Mouse (Mus musculus): ENCODE measurements around the gene Ecsit. TPM values are rescaled to one million over a fixed set of nuclear protein-coding genes. Genes with fewer than 3 reads are reported as not detected.

Gene Ecsit
- polyA plus RNA-seq (2012; ENCODE audit: low replicate concordance), result 13.3 and 22.4 TPM in 2 replicates

GRCm38 (mm10) chr9:22085022-22085834 lies at the start of gene Ecsit:
TSS of gene Ecsit (minus strand) at chr9:22085438.

GRCm38 (mm10) chr9:22116740-22117426 lies 31.6 kb upstream of the Ecsit start, which contains the start of gene Elof1:
TSS of gene Elof1 (minus strand) at chr9:22117172.

GRCm38 (mm10) chr9:22098993-22099696 lies 13.9 kb upstream of the Ecsit start, which contains the start of gene Cnn1:
TSS of gene Cnn1 (plus strand) at chr9:22099216.

GRCm38 (mm10) chr9:22070791-22071573 lies 14.3 kb downstream of the Ecsit start, which contains the start of the genes Gm49318 and Zfp653:
TSS of gene Gm49318 (minus strand) at chr9:22071259.
TSS of gene Zfp653 (minus strand) at chr9:22071376.

GRCm38 (mm10) chr9:22051958-22052254 lies 33.3 kb downstream of the Ecsit start, which contains the start of gene Elavl3:
TSS of gene Elavl3 (minus strand) at chr9:22052023.

Other genes with a start within 250 kb of the Ecsit start
- 0.15 and 1.3 TPM in 2 replicates for gene Angptl8, start 249.9 kb downstream of the Ecsit start, polyA plus RNA-seq (2012; ENCODE audit: low replicate concordance)
- gene Dock6, start 232.8 kb downstream of the Ecsit start, polyA plus RNA-seq (2012; ENCODE audit: low replicate concordance), result 8.1 and 14.3 TPM in 2 replicates
- 10.7 and 28.7 TPM in 2 replicates for gene Rab3d, start 167.2 kb downstream of the Ecsit start, polyA plus RNA-seq (2012; ENCODE audit: low replicate concordance)
- not detected in 2 replicates for gene Ccdc159, start 158.0 kb downstream of the Ecsit start, polyA plus RNA-seq (2012; ENCODE audit: low replicate concordance)
- 5.2 and 8.3 TPM in 2 replicates for gene Tmem205, start 157.9 kb downstream of the Ecsit start, polyA plus RNA-seq (2012; ENCODE audit: low replicate concordance)
- 4.2 and 8.8 TPM in 2 replicates for gene Plppr2, start 148.4 kb downstream of the Ecsit start, polyA plus RNA-seq (2012; ENCODE audit: low replicate concordance)
- 8.5 and 16.9 TPM in 2 replicates for gene Swsap1, start 129.7 kb downstream of the Ecsit start, polyA plus RNA-seq (2012; ENCODE audit: low replicate concordance)
- gene Epor, start 121.9 kb downstream of the Ecsit start, polyA plus RNA-seq (2012; ENCODE audit: low replicate concordance), result 12.6 and 83.6 TPM in 2 replicates
- 5.2 and 5.6 TPM in 2 replicates for gene Rgl3, start 96.0 kb downstream of the Ecsit start, polyA plus RNA-seq (2012; ENCODE audit: low replicate concordance)
- 0.12 TPM in 2 replicates for gene Ccdc151, start 82.8 kb downstream of the Ecsit start, polyA plus RNA-seq (2012; ENCODE audit: low replicate concordance)
- gene Prkcsh, start 82.6 kb downstream of the Ecsit start, polyA plus RNA-seq (2012; ENCODE audit: low replicate concordance), result 81.6 and 112 TPM in 2 replicates
- gene Elavl3, start 33.4 kb downstream of the Ecsit start, polyA plus RNA-seq (2012; ENCODE audit: low replicate concordance), result 0.15 TPM in 1 of 2 replicates, not detected in the other
- not detected in 2 replicates for gene Gm49318, start 14.2 kb downstream of the Ecsit start, polyA plus RNA-seq (2012; ENCODE audit: low replicate concordance)
- 22.4 and 38.4 TPM in 2 replicates for gene Zfp653, start 14.1 kb downstream of the Ecsit start, polyA plus RNA-seq (2012; ENCODE audit: low replicate concordance)
- gene Cnn1, start 13.8 kb upstream of the Ecsit start, polyA plus RNA-seq (2012; ENCODE audit: low replicate concordance), result not detected in 2 replicates
- 13.2 and 67.9 TPM in 2 replicates for gene Elof1, start 31.7 kb upstream of the Ecsit start, polyA plus RNA-seq (2012; ENCODE audit: low replicate concordance)
- gene Acp5, start 50.3 kb upstream of the Ecsit start, polyA plus RNA-seq (2012; ENCODE audit: low replicate concordance), result 89.9 and 193 TPM in 2 replicates
- gene Pigyl, start 71.4 kb upstream of the Ecsit start, polyA plus RNA-seq (2012; ENCODE audit: low replicate concordance), result 34.8 and 51.2 TPM in 2 replicates
- gene Zfp872, start 102.7 kb upstream of the Ecsit start, polyA plus RNA-seq (2012; ENCODE audit: low replicate concordance), result not detected in 2 replicates
- 8.2 and 8.9 TPM in 2 replicates for gene Zfp809, start 140.3 kb upstream of the Ecsit start, polyA plus RNA-seq (2012; ENCODE audit: low replicate concordance)
- 0.11 and 0.25 TPM in 2 replicates for gene Zfp599, start 174.5 kb upstream of the Ecsit start, polyA plus RNA-seq (2012; ENCODE audit: low replicate concordance)
- 6.7 and 7.2 TPM in 2 replicates for gene Zfp810, start 222.2 kb upstream of the Ecsit start, polyA plus RNA-seq (2012; ENCODE audit: low replicate concordance)

Measured in hematopoietic multipotent progenitor cell, adult 10-12 weeks (in vitro differentiated cells).